Mouse (Mus musculus) heart, postnatal 10 days (tissue): ENCODE measurements around the gene Dapk3. TPM values are rescaled to one million over a fixed set of nuclear protein-coding genes. Genes with fewer than 3 reads are reported as not detected.

Experiments used
- DNase-seq, 2 experiments: peaks; one replicate each; pipeline ENCODE4 v3.0.0; 2021
- intact Hi-C: fragments of 180-260 bp; cut with DNase I; formaldehyde crosslinking; loops from one replicate; pipeline ENCODE4 v1.15.1; 2025
- total RNA-seq, 2 experiments: library from RNA; stranded (reverse); gene quantifications; 2 replicates each; pipeline ENCODE4 v1.2.3; 2021

Gene Dapk3
- total RNA-seq = 10 to 100 TPM; 33.3 to 39.1 TPM

- intact Hi-C loops = no loop called here
Measured at GRCm38 (mm10) chr10:81182336-81183333, at the start of gene Dapk3. Gene Dapk3 (plus strand): TSS chr10:81183005.

GRCm38 (mm10) chr10:81134181-81134587, 48.6 kb upstream of the Dapk3 start:
- intact Hi-C loops = no loop called here
- peak; percentile 71 to 75 for DNase-seq

More at GRCm38 (mm10) chr10:81182336-81183333, at the start of gene Dapk3:
- peak; percentile 98 for DNase-seq

GRCm38 (mm10) chr10:81134966-81135681, 47.7 kb upstream of the Dapk3 start, which contains the start of gene Zbtb7a:
Gene Zbtb7a (plus strand): TSS chr10:81135220.
- DNase-seq = peak in 1 of 2 experiments; percentile 56
- intact Hi-C loops = loop anchor here (5.0 kb wide), 1 partner anchor 42 kb away; the partner anchor contains the start of gene Eef2

- intact Hi-C loops = loop anchor here (5.0 kb wide), 1 partner anchor 41 kb away; the partner anchor contains the start of gene Eef2
- peak; percentile 85 for DNase-seq
Measured at GRCm38 (mm10) chr10:81135831-81136705, 46.7 kb upstream of the Dapk3 start.

- intact Hi-C loops = loop anchor here (5.0 kb wide), 1 partner anchor 41 kb away; the partner anchor contains the start of gene Eef2
- peak; percentile 85 to 88 for DNase-seq
Measured at GRCm38 (mm10) chr10:81136706-81137231, 46.0 kb upstream of the Dapk3 start.

DNA sequence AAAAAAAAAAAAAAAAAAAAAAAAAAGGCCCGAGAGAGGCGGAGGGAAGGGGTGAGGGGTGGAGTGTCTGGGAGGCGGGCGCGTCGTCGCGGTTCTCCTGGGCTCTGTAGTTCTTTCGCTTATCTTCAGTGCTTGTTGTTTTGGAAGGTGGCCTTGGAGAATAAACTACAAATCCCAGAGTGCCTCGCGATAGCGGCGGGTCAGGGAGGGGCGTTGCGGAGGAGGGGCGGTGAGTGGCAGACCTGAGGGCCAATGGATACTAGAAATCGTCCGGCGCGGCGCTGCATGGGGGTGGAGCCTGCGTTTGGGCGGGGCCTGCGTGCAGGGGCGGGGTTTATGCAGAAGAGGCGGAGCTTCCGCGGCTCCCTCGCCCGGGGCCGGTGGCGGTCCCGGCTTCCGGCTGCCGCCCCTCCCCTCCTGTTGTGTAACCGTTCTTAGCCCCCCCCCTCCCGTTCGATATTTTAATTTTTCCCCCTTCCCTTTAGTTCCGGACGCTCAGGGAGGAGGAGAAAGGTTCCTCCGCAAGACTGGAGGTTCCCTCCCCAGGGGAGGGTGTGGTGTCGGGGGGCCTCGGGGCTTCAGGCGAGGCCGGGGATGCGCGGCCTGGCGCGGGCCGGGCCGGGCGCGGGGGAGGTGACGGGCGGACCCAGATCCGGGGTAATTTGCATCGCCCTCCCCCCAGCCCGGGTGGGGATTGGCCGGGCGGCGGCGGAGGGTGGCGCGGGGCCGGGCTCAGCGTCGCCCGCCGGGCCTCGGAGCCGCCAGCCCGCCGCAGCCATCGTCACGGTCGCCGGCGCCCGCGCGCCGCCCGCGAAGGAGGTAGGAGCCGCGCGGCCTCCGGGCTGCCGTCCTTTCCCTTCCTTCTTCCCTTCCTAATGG, 45.3 kb upstream of the Dapk3 start:
- intact Hi-C loops = loop anchor here (5.0 kb wide), 1 partner anchor 40 kb away; the partner anchor contains the start of gene Eef2
- DNase-seq = peak; percentile 100

- peak; percentile 64 to 65 for DNase-seq
- intact Hi-C loops = loop anchor here (5.0 kb wide), 1 partner anchor 39 kb away; the partner anchor contains the start of gene Eef2
Measured at GRCm38 (mm10) chr10:81138131-81138782, 44.5 kb upstream of the Dapk3 start.

- intact Hi-C loops = loop anchor here (5.0 kb wide), 1 partner anchor 38 kb away; the partner anchor contains the start of gene Eef2
- DNase-seq = no peak
Measured at GRCm38 (mm10) chr10:81138821-81139528, 43.8 kb upstream of the Dapk3 start.

DNA sequence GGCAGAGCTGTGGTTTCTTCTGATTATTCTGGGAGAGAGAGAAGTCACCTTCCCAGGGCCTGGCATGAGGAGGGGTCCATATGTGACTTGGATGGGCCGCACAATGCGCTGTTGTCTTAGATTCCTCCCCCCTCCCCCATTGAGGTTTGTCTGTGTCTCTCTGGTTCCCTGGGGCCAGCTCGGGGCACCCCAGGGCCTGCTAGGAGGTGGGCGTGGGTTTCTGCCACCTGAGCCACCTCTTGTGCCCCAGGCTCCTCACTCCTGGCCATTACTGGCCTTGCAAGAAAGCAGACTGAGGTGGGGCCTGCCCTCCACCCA, 43.3 kb upstream of the Dapk3 start:
- no peak for DNase-seq
- intact Hi-C loops = loop anchor here (5.0 kb wide), 1 partner anchor 38 kb away; the partner anchor contains the start of gene Eef2

DNA sequence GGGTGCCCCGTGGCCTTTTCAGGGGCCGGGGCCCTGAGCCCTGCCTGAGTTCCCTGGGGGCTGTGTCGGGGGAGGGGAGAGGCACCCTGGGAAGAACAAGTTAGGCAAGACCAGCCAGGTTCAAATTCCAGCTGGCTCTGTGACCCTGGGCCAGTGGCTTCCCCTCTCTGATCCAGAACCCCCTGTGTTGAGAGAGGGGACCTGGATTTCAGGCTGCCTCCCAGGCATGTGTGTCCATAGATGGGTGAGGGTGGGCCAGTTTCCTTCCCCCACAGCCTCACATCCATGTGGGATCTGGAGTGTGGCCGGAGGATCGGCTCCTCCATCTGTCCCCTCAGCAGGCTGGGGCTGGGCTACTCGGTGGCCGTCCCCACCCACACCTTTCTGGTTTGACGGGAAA, 42.8 kb upstream of the Dapk3 start:
- no peak for DNase-seq
- intact Hi-C loops = loop anchor here (2.0 kb wide), 1 partner anchor 27 kb away; the partner anchor contains the start of gene Pias4

- DNase-seq = peak; percentile 54 to 63
- intact Hi-C loops = loop anchor here (2.0 kb wide), 1 partner anchor 26 kb away; the partner anchor contains the start of gene Pias4
Measured at GRCm38 (mm10) chr10:81140717-81141454, 41.9 kb upstream of the Dapk3 start.

GRCm38 (mm10) chr10:81141455-81142210, 41.2 kb upstream of the Dapk3 start:
- intact Hi-C loops = loop anchor here (2.0 kb wide), 1 partner anchor 25 kb away; the partner anchor contains the start of gene Pias4

GRCm38 (mm10) chr10:81142551-81142981, 40.2 kb upstream of the Dapk3 start:
- DNase-seq = no peak
- intact Hi-C loops = no loop called here

More at GRCm38 (mm10) chr10:81141455-81142210, 41.2 kb upstream of the Dapk3 start:
- no peak for DNase-seq

GRCm38 (mm10) chr10:81143157-81143633, 39.6 kb upstream of the Dapk3 start:
- no peak for DNase-seq
- intact Hi-C loops = no loop called here

DNA sequence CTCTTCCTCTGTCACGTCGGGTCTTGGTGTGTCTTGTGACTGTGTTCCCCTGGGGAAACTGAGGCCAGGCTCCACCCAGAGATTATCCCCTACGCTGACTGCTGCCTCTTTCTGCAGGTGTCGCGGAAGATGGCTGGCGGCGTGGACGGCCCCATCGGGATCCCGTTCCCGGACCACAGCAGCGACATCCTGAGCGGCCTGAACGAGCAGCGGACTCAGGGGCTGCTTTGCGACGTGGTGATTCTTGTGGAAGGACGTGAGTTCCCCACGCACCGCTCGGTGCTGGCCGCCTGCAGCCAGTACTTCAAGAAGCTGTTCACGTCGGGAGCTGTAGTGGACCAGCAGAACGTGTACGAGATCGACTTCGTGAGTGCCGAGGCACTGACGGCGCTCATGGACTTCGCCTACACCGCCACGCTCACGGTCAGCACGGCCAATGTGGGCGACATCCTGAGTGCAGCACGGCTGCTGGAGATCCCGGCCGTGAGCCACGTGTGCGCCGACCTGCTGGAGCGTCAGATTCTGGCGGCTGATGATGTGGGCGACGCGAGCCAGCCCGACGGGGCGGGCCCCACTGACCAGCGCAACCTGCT, 38.9 kb upstream of the Dapk3 start:
- intact Hi-C loops = no loop called here
- no peak for DNase-seq
